8 mouse cellular contexts compared by ENCODE assay signal in genomic region chr9:44042836-44043707, GRCm38 (mm10). TPM values are rescaled to one million over a fixed set of nuclear protein-coding genes. Genes with fewer than 3 reads are reported as not detected.
A peak's percentile ranks its signal among the peaks of the same experiment; 100 is the strongest.
DNase-seq lines count a peak whose midpoint lies in the region; ATAC-seq and TF ChIP-seq lines count a peak whose summit lies in the region.
"Had no signal": no experiment of that assay in that cellular context is flagged by ENCODE, and none has a peak within 500 bp of the region (broad histone marks: within the 10 kb centered on the region; RNA-seq: fewer than 3 reads in every experiment).

TSS of gene Thy1 (plus strand) at chr9:44043384.

- 0 out of 2 replicates have a peak within 1 kb of the TSS, but pooled peaks have one; percentile 2 for H3K27ac ChIP-seq in forebrain, postnatal 0 days (ENCODE audit: low read depth, low read length)
- H3K27ac ChIP-seq: liver, embryonic 14.5 days had no signal

- no peaks in the 10 kb centered on the region for H3K4me1 ChIP-seq in forebrain, postnatal 0 days (ENCODE audit: insufficient read depth)

- H3K9me3 ChIP-seq in forebrain, postnatal 0 days (ENCODE audit: low read length): no peaks in the 10 kb centered on the region

- 2% methylated on average over 30 of the region's 30 CpGs for WGBS in forebrain, postnatal 0 days

- H3K36me3 ChIP-seq in forebrain, postnatal 0 days (ENCODE audit: insufficient read depth): no peaks in the 10 kb centered on the region

- 0 out of 2 replicates have a peak, but pooled peaks cover 3% of the 10 kb centered on the region for H3K27me3 ChIP-seq in forebrain, postnatal 0 days (ENCODE audit: insufficient read depth, low read length)

- ATAC-seq in activated CD4-positive, CD25-positive, alpha-beta regulatory T cell, adult 4 months: peak; percentile 48
- ATAC-seq in forebrain, postnatal 0 days: peak; percentile 86

- peak; percentile 21; the same call in 1 of the 2 replicates for TF ChIP-seq CTCF in forebrain, postnatal 0 days (IDR thresholded peaks at IDR 0.05; ENCODE audit: low read depth)

- H3K4me2 ChIP-seq in forebrain, postnatal 0 days (ENCODE audit: low read depth): peak within 1 kb of the TSS; percentile 82

- peak; percentile 93 for DNase-seq in cerebellum, adult 11 months
- DNase-seq in forebrain, postnatal 0 days: peak; percentile 83
- peak; percentile 34 for DNase-seq in heart, postnatal 25 days (ENCODE audit: low spot score)
- DNase-seq in layer of hippocampus, adult 9-10 months (ENCODE audit: low spot score): peak; percentile 100
- peak; percentile 63 for DNase-seq in lung, postnatal 10 days
- peak; percentile 84 for DNase-seq in right cerebral cortex, postnatal 25 days

- H3K4me3 ChIP-seq in forebrain, postnatal 0 days (ENCODE audit: low read depth, low read length): peak within 1 kb of the TSS; percentile 53

- intact Hi-C loops in heart, postnatal 25 days (cut with DNase I): no loop called here

- H3K9ac ChIP-seq in forebrain, postnatal 0 days: peak within 1 kb of the TSS; percentile 55
- H3K9ac ChIP-seq: liver, embryonic 14.5 days had no signal

RNA-seq across cellular contexts. Expression of gene Thy1, which starts in this region (rescaled TPM):
- 100 to 1,000 TPM; 218 to 257 TPM for polyA plus RNA-seq in activated CD4-positive, CD25-positive, alpha-beta regulatory T cell, adult 4 months (2017; shearing (Covaris generic))
- 31.6 and 37.6 TPM in 2 replicates for total RNA-seq in forebrain, postnatal 0 days (2014; rRNA removed)
- 18.4 and 23.2 TPM in 2 replicates for polyA plus RNA-seq in forebrain, postnatal 0 days (2015; fragmentation: Nextera tagmentation; extraction: Ambion mirVana)
- total RNA-seq in heart, postnatal 25 days (2021): 10 to 100 TPM; 13.9 to 22.2 TPM

Comparison
In these comparisons a context has a peak if more than half of its experiments do, and no peak if none do; other contexts are left out.
1. Peak in every context shown above with its lines: DNase-seq, ATAC-seq, H3K4me3 ChIP-seq and H3K27ac ChIP-seq.
2. DNase-seq: peak in every context shown above with its lines; median percentile 100 in layer of hippocampus, adult 9-10 months; 93 in cerebellum, adult 11 months; 84 in right cerebral cortex, postnatal 25 days; 83 in forebrain, postnatal 0 days; 63 in lung, postnatal 10 days; 34 in heart, postnatal 25 days.